In the genomic region with DNA sequence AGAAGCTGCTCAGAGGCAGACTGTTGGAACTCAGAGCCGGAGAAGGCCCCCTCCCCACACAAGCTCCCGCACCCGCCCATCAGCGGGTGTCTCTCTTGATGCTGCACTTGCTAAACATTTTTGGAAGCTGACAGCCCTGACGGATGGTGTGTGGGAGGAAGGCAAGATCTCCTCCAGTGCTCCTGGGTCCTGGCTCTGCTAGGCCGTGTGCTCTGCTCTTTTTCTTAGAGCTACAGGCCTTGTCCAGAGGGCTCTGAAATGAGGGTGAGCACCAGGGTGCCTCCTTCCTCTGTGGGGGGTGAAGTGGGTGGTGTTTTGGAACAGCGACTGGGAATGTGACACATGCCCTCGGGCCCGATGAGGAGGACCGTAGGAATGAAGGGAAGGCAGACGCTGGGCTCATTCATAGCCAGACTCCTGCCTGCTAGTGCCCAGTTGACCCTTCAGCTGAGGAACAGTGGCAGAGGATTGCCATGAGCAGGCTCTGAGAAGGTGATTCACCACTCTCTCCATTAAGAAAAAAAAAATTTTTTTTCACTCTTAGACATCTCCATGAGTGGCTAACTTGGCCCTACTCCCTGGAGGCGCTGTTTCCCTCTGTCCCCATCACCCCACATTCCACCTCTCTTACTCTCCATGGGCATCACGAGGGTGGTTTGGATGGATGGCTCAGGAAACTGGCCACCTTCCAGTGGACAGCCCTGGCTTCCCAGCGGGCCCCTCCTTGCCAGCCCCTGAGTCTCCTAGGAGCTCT, we compare ENCODE assay signal across 8 mouse cellular contexts.
DNase-seq lines count a peak whose midpoint lies in the region; ATAC-seq and TF ChIP-seq lines count a peak whose summit lies in the region.

No protein-coding gene starts in this region.

- peaks cover 84% of the 10 kb centered on the region for H3K27me3 ChIP-seq in megakaryocyte, embryonic 14.5 days (replicated peaks)
- peaks cover 7% of the 10 kb centered on the region for H3K27me3 ChIP-seq in heart, embryonic 15.5 days

- H3K9ac ChIP-seq in heart, embryonic 15.5 days = peak overlapping the region; percentile 51

- no peak; the same call in 1 of the 2 replicates for TF ChIP-seq CTCF in left cerebral cortex, adult 2 months (IDR thresholded peaks at IDR 0.05)

- H3K9me3 ChIP-seq in megakaryocyte, embryonic 14.5 days = no peaks in the 10 kb centered on the region; the same call in 1 of the 2 replicates
- H3K9me3 ChIP-seq in heart, embryonic 15.5 days (replicated peaks) = no peaks in the 10 kb centered on the region

- peak overlapping the region; percentile 91 for H3K4me3 ChIP-seq in megakaryocyte, embryonic 14.5 days (replicated peaks)
- H3K4me3 ChIP-seq in heart, embryonic 15.5 days = peak overlapping the region; percentile 59
- peak overlapping the region; percentile 79 for H3K4me3 ChIP-seq in left cerebral cortex, adult 2 months

- H3K4me1 ChIP-seq in megakaryocyte, embryonic 14.5 days = peaks cover 43% of the 10 kb centered on the region
- H3K4me1 ChIP-seq in heart, embryonic 15.5 days (replicated peaks) = peaks cover 66% of the 10 kb centered on the region

- intact Hi-C loops in left cerebral cortex, adult 2 months (cut with DNase I) = loop anchor here (1.0 to 2.0 kb wide), 2 partner anchors 58 to 115 kb away; no protein-coding TSS in a partner anchor

- H3K36me3 ChIP-seq in megakaryocyte, embryonic 14.5 days (replicated peaks; ENCODE audit: low read length) = no peaks in the 10 kb centered on the region
- H3K36me3 ChIP-seq in heart, embryonic 15.5 days = no peaks in the 10 kb centered on the region

- H3K4me2 ChIP-seq in heart, embryonic 15.5 days = peak overlapping the region; percentile 84

- no peak for ATAC-seq in megakaryocyte, adult 5-6 weeks (ENCODE audit: poor library complexity, severe bottlenecking)
- ATAC-seq in heart, embryonic 15.5 days (replicated peaks; ENCODE audit: insufficient number of reproducible peaks, insufficient read depth, low FRiP score, low read depth) = peak; percentile 1; the same call in 1 of the 2 replicates

- peak overlapping the region; percentile 89 for H3K27ac ChIP-seq in heart, embryonic 15.5 days
- H3K27ac ChIP-seq in left cerebral cortex, adult 2 months = peak overlapping the region; percentile 95

- peak; percentile 63 to 69 for DNase-seq in cerebellum, postnatal 10 days
- DNase-seq in left cerebral cortex, adult 2 months (ENCODE audit: extremely low spot score in 1 of 2, low spot score in 2 of 2) = peak in 1 of 2 experiments; percentile 64
- peak; percentile 71 to 78 for DNase-seq in right cerebral cortex, adult 2 months (ENCODE audit: low spot score in 2 of 2)
- no peak for DNase-seq in T-cell, adult 2 months (ENCODE audit: low spot score)
- DNase-seq in gastrocnemius, postnatal 10 days = no peak

- WGBS in heart, embryonic 15.5 days = 28% methylated on average over 14 of the region's 14 CpGs

Comparison
In these comparisons a context has a peak if more than half of its experiments do, and no peak if none do; other contexts are left out.
1. DNase-seq: peak in cerebellum, postnatal 10 days (2 of 2) and right cerebral cortex, adult 2 months (2 of 2); none in T-cell, adult 2 months (single experiment) and gastrocnemius, postnatal 10 days (single experiment).
2. Peak in every context shown above with its lines, with median percentiles within 50 percentile points of each other: H3K4me3 ChIP-seq.